Mouse (Mus musculus) forebrain, embryonic 16.5 days (tissue): ENCODE data around the gene Pxt1. TPM values are rescaled to one million over a fixed set of nuclear protein-coding genes. Genes with fewer than 3 reads are reported as not detected.
A peak's percentile ranks its signal among the peaks of the same experiment; 100 is the strongest.

ENCODE experiments used
- ATAC-seq: fragments of 200-750 bp; cut with Nextera tagmentation; 2 replicates; pipeline ENCODE4 v1.8.0; 2017; ENCODE audit warnings: mild to moderate bottlenecking, moderate library complexity
- H3K27ac ChIP-seq: fragments of 300-500 bp; sonication (generic); 2 replicates; pipeline ENCODE4 v1.5.1; 2014; ENCODE audit warnings: low read length, control low read depth
- H3K27me3 ChIP-seq: fragments of 300-500 bp; sonication (generic); replicated peaks from 2 replicates; pipeline ENCODE4 v1.6.1; 2014; ENCODE audit warnings: low read length; ENCODE audit not compliant: control insufficient read depth, insufficient read depth
- H3K36me3 ChIP-seq: fragments of 300-500 bp; sonication (generic); 2 replicates; pipeline ENCODE4 v1.6.1; 2014; ENCODE audit not compliant: control insufficient read depth, insufficient read depth
- H3K4me1 ChIP-seq: fragments of 300-500 bp; sonication (generic); replicated peaks from 2 replicates; pipeline ENCODE4 v1.6.1; 2014; ENCODE audit warnings: low read length; ENCODE audit not compliant: control insufficient read depth, insufficient read depth
- H3K4me2 ChIP-seq: fragments of 300-500 bp; sonication (generic); 2 replicates; pipeline ENCODE4 v1.6.1; 2014; ENCODE audit warnings: mild to moderate bottlenecking, low read length, control low read depth
- H3K4me3 ChIP-seq: fragments of 300-500 bp; sonication (generic); replicated peaks from 2 replicates; pipeline ENCODE4 v1.5.1; 2014; ENCODE audit warnings: mild to moderate bottlenecking, low read length, control low read depth
- H3K9ac ChIP-seq: fragments of 300-500 bp; sonication (generic); replicated peaks from 2 replicates; pipeline ENCODE4 v1.6.1; 2014; ENCODE audit warnings: low read depth, low read length, control low read depth
- H3K9me3 ChIP-seq: fragments of 300-500 bp; sonication (generic); 2 replicates; pipeline ENCODE4 v1.6.1; 2016; ENCODE audit warnings: low read length; ENCODE audit not compliant: control insufficient read depth
- WGBS: fragments of 180-500 bp; shearing (Covaris S2); extraction: QIAGEN DNeasy Blood & Tissue Kit; methylation state at CpG from one replicate; pipeline ENCODE4 v1.1.7; 2014; 5-methylcytosine and 5-hydroxymethylcytosine counted together
- polyA plus RNA-seq: library from polyadenylated mRNA; unstranded; fragments of >200 nt; fragmentation: Nextera tagmentation; extraction: Ambion mirVana; gene quantifications from 2 replicates; pipeline ENCODE4 v1.2.1, GENCODE M21; 2015

The Pxt1 gene
- polyA plus RNA-seq, 1 experiment from 2014 or later: not detected

- Histone ChIP-seq H3K4me1 (no peaks in the 10 kb centered on the region), H3K9ac (no peak overlapping the region), H3K4me3 (no peak overlapping the region), H3K9me3 (no peaks in the 10 kb centered on the region), H3K36me3 (peaks cover 38% of the 10 kb centered on the region), H3K4me2 (no peak overlapping the region), H3K27ac (no peak overlapping the region), H3K27me3 (no peaks in the 10 kb centered on the region)
- WGBS: 54% methylated on average over 4 of the region's 4 CpGs
- no peak for ATAC-seq
Measured at GRCm38 (mm10) chr17:28982591-28982990, 39.0 kb upstream of the Pxt1 start.

- 61% methylated on average over 4 of the region's 4 CpGs for WGBS
- Histone ChIP-seq H3K9ac (no peak overlapping the region), H3K27me3 (no peaks in the 10 kb centered on the region), H3K9me3 (no peaks in the 10 kb centered on the region), H3K27ac (peak overlapping the region; percentile 33; the same call in 1 of the 2 replicates), H3K4me1 (no peaks in the 10 kb centered on the region), H3K4me3 (no peak overlapping the region), H3K36me3 (peaks cover 47% of the 10 kb centered on the region), H3K4me2 (no peak overlapping the region)
- ATAC-seq: no peak
Measured at GRCm38 (mm10) chr17:28981081-28981480, 37.4 kb upstream of the Pxt1 start.

GRCm38 (mm10) chr17:28979091-28979490 lies 35.5 kb upstream of the Pxt1 start:
- Histone ChIP-seq H3K9me3 (no peaks in the 10 kb centered on the region), H3K9ac (no peak overlapping the region), H3K27ac (no peak overlapping the region), H3K36me3 (peaks cover 50% of the 10 kb centered on the region), H3K27me3 (no peaks in the 10 kb centered on the region), H3K4me3 (no peak overlapping the region), H3K4me1 (no peaks in the 10 kb centered on the region), H3K4me2 (no peak overlapping the region)
- WGBS: 96% methylated on average over 4 of the region's 4 CpGs
- ATAC-seq: no peak

DNA sequence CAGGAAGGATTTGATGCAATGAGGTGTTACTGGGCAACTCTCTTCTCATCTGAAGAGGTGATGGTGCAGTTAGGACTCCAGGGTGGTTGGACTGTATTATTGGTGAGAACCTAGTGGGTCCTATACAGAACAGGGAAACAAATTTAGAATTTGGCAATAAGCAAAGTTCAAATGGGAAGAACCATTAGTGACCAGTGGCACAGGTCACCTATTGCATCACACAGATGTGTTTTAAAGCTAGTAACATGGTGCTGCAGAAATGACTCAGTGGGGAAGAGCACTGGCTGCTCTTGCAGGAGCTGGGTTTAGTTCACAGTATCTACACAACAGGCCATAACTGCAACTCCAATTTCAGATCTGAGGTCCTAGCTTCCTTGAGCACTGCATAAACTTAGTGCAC lies 26.5 kb upstream of the Pxt1 start:
- Histone ChIP-seq H3K4me2 (no peak overlapping the region), H3K36me3 (peaks cover 55% of the 10 kb centered on the region), H3K4me3 (no peak overlapping the region), H3K4me1 (no peaks in the 10 kb centered on the region), H3K9me3 (no peaks in the 10 kb centered on the region), H3K27me3 (no peaks in the 10 kb centered on the region), H3K9ac (no peak overlapping the region), H3K27ac (no peak overlapping the region)
- no peak for ATAC-seq

DNA sequence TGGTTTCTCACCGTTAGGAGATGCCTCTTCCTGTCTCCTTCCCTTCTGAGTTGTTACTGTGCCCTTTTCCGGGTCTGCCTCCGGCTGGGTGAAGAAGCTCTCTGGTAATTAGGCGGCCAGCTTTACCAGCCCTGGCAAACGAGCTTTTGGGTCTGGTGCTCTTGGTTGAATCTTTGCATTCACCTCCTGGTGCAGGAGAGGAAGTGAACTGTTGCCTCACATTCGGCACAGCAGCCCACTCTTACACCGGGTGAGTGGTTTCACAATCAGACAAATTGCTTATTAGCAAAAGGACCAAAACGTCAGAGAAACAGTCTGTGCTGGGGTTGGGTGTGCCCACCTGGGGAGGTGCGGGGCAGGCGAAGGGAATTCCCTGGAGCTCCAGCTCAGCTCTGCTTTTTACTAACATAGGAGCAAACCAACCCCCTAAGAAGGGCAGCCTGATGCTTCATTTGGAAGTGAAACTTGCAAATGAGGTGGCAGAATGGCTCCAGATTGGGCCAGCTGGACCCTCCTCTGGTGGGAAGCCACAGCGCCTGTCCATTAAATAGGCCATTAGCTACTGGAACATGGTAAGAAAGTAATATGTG lies 23.5 kb upstream of the Pxt1 start:
- Histone ChIP-seq H3K9me3 (no peaks in the 10 kb centered on the region), H3K4me2 (no peak overlapping the region), H3K4me3 (no peak overlapping the region), H3K27me3 (no peaks in the 10 kb centered on the region), H3K27ac (no peak overlapping the region), H3K4me1 (no peaks in the 10 kb centered on the region), H3K36me3 (peaks cover 65% of the 10 kb centered on the region), H3K9ac (no peak overlapping the region)
- no peak for ATAC-seq
- 81% methylated on average over 11 of the region's 11 CpGs for WGBS

- WGBS: 91% methylated on average over 10 of the region's 10 CpGs
- Histone ChIP-seq H3K27me3 (no peaks in the 10 kb centered on the region), H3K4me2 (no peak overlapping the region), H3K4me3 (no peak overlapping the region), H3K27ac (no peak overlapping the region), H3K9ac (no peak overlapping the region), H3K36me3 (peaks cover 34% of the 10 kb centered on the region), H3K9me3 (no peaks in the 10 kb centered on the region), H3K4me1 (no peaks in the 10 kb centered on the region)
- ATAC-seq: no peak
Measured at GRCm38 (mm10) chr17:28961596-28961995, 18.0 kb upstream of the Pxt1 start.

DNA sequence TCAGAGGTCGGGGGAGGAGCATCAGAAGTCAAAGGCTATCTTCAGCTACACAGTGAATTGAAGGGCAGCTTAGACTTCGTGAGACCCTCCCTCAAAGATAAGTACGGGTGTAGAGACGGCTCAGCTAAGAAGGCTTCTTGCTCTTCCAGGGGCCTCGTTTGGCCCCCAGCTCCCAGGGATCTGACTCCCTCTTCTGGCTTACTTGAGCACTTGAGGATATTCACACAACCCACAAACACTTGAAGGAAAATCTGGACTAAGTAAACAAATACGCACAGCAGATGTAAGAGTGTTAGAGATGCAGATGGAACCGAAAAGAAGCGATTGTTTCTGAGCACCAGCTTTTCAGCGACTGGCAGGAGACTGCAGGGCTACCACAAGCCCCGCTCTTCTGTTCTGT lies 17.0 kb upstream of the Pxt1 start:
- Histone ChIP-seq H3K27me3 (no peaks in the 10 kb centered on the region), H3K4me2 (no peak overlapping the region), H3K36me3 (peaks cover 26% of the 10 kb centered on the region), H3K9ac (no peak overlapping the region), H3K27ac (no peak overlapping the region), H3K9me3 (no peaks in the 10 kb centered on the region), H3K4me1 (no peaks in the 10 kb centered on the region), H3K4me3 (no peak overlapping the region)
- no peak for ATAC-seq
- WGBS: 72% methylated on average over 10 of the region's 10 CpGs

- Histone ChIP-seq H3K27me3 (no peaks in the 10 kb centered on the region), H3K27ac (no peak overlapping the region), H3K36me3 (no peaks in the 10 kb centered on the region), H3K4me3 (no peak overlapping the region), H3K9me3 (no peaks in the 10 kb centered on the region), H3K9ac (no peak overlapping the region), H3K4me1 (peaks cover 19% of the 10 kb centered on the region), H3K4me2 (peak overlapping the region; percentile 64)
- WGBS: 96% methylated on average over 9 of the region's 9 CpGs
- ATAC-seq: no peak
Measured at GRCm38 (mm10) chr17:28954416-28954815, 10.8 kb upstream of the Pxt1 start.

DNA sequence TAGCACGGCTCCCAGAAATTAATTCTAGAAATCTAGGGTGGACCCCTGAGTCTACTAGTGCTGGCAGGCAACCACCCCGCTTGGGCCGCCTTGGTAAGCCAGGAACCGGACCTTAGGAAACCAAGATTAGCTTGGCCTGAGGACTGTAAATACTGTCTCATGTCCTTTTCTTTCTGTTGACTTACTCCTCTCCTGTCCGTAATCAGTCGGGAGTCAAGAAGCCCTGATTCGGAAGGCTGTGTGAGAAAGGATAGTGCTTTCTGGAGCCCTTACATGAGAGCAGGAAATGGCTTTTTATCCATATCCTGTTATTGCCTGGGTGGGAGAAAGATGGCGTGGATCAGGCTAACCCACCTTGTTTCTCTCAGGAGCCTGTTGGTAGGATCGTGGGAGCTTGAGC lies 9.6 kb upstream of the Pxt1 start:
- H3K27ac ChIP-seq: no peak overlapping the region; the same call in 1 of the 2 replicates
- H3K4me2 ChIP-seq: peak overlapping the region; percentile 64
- H3K36me3 ChIP-seq: no peaks in the 10 kb centered on the region
- WGBS: 14% methylated on average over 9 of the region's 9 CpGs
- no peaks in the 10 kb centered on the region for H3K27me3 ChIP-seq
- no peak for ATAC-seq
- no peaks in the 10 kb centered on the region for H3K9me3 ChIP-seq
- peak overlapping the region; percentile 81 for H3K4me3 ChIP-seq
- peak overlapping the region; percentile 93 for H3K9ac ChIP-seq
- H3K4me1 ChIP-seq: peaks cover 19% of the 10 kb centered on the region
